Mouse (Mus musculus) lung, postnatal 36 days (tissue): ENCODE data around the gene Lamc2.
A peak's percentile ranks its signal among the peaks of the same experiment; 100 is the strongest.

ENCODE experiments used
- DNase-seq: peaks from one replicate; pipeline ENCODE4 v3.0.0; 2022; ENCODE audit warnings: mixed read lengths

Lamc2 gene

DNA sequence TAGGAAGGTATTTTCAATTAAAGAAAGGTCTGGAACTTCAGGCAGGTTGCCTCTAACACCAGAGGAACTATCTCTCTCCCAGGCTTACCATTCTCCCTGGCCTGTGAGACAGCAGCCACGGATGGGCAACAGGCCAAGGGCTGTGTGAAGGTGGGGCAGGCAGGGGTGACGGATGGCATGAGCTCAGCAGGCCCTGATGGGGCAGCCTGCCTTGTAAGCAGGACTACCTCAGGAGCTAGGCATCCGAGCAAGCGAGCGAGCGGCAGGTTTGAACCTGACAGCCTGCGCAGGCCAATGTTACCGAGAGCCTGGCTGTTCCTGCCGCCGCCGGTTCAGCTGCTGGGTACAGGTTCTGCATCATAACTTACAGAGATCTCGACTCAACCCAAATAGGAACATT is 11.4 kb downstream of the Lamc2 start:
- peak; percentile 67 for DNase-seq

DNA sequence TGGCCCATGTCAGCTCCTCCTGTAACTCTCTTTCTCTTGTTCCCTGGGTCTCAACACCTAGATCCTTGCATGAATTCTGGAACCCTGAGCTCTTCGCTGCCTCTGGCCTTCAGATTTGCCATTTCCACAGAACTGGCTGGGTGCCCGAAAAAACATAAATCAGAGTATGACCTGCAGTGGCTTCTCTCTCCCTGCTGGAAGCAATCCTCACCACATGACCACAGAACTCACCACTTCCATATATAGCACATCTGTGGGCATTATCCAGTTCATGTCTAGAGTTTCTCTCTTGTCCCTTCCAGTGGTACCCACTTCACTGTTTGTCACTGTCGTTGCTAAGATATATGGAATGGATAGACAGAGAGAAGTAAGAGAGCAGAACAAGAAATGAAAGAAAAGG is 13.0 kb downstream of the Lamc2 start:
- peak; percentile 15 for DNase-seq

DNA sequence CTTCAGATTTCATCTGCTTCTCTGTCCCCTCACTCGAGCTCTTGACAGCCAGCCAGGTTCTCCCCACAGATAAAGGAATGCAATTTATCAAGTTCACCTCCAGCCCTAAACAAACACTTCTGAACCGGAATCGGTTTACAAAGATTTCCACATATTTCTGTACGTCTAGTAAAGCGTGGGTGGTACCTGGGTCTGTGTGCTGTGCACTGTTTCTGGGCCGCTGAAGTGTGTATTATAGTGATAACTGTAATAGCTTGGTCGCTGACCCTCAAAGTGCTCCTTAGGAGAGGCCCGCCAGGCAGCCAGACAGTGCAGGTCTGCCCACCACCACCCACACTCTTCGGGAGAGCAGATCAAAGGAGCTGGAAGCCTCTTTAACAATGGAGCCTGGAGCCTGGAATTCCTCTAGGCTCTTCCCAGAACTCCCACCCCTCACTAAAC is 13.9 kb downstream of the Lamc2 start:
- DNase-seq: peak; percentile 54

DNA sequence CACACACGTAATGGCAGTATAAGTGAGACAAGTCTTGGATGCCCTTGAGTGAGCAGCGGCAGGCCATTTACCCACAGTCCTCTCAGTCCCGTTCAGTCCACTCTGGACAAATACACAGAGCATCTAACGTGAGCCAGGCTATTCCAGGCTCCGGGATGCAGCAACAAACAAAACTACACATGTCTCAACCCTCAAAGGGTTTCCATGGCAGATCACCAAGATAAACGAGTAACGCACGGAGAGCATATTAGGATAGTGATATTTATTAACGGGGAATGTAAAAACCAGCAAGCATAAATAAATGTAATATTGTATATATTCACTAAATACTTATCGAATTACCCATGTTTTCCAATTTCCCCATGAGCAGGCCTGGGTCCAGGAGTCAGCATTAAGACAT is 15.2 kb downstream of the Lamc2 start:
- DNase-seq: no peak

DNA sequence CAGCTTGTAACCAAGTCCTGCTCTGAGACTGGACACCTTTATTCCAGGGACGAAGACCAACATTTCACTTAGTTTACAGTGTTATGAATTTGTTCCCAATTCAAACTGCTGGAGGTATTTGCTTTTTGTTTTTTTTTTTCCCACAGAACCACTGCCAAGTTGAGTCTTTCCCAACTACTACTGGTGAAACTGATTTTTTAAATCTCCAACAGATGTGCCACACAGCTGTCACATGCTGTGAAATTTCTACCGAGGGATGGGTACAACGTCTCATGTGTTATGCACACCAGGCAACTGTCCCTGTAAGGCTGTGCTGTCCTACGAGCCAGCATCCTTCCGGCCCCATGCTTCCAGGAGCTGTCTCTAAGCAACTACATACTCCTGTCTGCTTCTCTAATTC is 18.0 kb downstream of the Lamc2 start:
- peak; percentile 24 for DNase-seq

DNA sequence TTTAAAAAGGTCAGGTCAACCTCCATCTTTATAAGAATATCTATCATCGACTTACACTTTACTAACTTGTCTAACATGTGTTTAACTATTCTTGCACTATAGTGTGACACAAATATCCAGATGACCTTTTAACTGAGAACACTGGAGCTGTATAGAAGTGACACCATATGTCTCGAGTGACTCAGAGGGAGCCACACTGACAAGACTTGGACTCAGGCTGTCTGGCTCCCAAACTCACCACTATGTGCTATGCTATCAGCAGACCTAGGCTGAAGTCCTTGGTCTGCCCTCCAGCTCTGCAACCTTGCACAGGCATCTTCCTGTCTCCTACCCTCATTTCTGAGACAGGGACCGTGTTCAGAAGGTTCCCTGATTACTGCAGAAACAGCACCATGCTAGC is 22.4 kb downstream of the Lamc2 start:
- no peak for DNase-seq

DNA sequence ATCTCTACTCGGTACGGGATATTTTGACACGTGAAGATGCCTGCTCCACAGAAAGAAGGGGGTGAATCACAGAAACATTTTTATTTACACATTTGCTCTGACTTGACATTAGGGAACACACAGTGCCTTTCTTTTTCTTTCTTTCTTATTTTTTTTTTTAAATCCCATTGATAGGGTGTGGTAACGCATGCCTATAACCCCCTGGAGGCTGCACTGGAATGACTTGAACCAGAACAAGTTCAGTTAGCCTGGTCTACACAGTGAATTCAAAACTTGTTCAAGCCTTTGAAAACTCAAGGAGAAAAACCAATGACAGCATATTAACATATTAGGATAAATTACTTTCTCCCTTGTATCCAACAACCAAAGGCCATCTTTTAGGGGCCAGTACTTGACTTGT is 27.1 kb downstream of the Lamc2 start:
- DNase-seq: no peak

DNA sequence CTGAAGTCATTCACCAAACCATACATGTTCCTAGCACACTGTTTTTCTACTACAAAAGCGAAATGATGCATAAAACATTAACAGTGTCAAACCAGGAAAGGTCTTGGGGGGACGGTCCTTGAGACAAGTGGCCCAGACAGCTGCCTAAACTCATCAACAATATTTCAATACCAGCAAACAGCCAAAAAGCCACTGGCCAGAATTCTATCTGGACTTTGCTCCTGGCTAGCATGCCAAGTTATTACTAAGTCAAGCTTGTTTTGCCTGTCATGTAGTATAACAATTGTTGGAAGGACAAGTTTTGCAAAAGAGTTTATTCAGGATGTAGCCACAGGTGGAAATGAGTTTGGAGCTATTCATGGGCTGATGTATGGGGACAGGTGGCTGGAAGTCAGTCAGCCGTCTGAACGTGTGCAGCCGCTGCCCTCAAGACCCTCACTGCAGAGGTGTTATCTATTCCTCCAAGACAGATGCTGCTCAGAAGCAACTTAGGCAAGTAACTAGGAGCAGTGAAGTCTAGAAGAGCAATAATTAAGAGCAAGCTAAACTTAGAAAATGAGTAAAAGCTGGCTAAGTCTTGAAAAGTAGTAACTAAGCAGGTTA is 29.1 kb downstream of the Lamc2 start:
- DNase-seq: peak; percentile 54

DNA sequence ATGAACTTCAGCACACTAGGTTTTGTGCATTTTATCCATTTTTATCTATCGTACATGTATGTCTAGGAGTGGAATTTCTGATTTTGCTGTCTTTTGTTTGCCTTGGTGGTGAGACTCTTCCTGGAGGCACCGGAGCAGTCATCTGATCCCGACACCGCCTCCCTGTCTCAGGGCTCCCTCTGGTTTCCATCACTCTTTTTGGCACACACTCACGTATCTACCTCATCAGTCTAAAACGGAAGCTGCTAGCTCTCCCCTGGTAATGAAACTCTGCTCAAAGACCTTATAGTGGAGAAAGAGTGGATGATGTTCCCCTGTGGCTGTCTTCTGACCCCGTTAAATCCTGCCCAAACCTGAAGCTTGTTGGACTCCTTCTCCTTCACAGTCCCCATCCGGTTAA is 30.9 kb downstream of the Lamc2 start:
- peak; percentile 18 for DNase-seq

DNA sequence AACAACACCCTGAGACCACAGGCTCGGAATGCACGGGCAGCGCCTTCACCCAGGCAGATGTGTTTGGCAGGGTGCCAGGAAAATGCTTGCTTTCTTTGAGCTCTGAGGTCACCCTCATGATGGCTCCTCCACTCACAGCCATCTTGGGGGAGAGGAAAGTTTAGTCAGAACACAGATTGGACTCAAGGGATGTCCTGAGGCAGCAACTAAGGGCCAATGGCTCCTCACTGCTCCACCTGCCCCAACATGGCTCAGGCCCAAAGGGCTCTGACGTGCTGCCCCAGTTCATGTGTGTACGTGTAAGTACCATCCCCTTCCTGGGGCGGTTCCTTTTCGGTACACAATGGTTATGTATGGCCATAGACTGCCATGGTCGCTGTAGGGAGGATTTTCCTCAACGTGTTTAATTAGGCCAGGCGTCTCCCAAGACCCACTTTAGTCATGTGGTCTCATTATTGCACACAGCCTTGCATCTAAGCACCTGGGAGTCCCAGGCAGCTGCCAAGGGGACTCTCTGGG is 32.6 kb downstream of the Lamc2 start:
- DNase-seq: peak; percentile 27

DNA sequence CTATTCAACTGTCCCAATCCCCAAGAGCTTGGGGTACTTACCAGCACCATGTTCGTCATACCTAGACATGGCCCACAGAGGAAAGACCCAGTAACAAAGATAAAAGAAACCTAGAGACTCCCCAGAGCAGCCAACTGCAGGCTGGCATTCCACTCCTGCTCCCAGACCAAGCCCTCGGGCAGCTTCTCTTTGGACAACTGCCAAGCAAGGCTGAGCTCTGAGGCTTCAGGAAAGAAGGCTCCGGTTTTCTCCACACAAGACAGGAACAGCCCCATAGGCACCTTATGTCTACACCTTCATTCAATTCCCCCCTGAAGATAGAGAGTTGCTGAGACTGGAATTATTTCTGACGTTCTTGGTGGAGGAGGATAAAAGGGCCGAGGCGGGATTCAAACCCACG is 33.7 kb downstream of the Lamc2 start:
- no peak for DNase-seq

DNA sequence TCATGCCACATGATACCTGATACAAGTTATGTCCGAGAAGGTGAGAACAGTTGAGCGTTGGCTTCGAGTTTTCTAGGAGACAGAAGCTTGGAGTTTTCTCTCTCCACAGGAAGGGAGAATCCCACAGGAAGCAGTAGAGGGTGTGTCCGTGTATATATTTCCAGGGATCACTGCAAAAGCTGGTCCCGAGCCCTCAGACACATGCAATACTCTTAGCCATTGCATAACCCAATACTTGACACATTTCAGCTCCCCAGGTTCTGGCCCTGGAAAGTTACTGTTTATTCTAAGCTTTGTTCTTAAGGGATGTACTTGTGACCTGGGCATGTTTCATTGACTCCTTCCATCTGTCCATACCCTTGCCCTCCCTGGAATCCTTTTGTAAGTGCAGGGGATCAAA is 40.5 kb downstream of the Lamc2 start:
- peak; percentile 26 for DNase-seq

DNA sequence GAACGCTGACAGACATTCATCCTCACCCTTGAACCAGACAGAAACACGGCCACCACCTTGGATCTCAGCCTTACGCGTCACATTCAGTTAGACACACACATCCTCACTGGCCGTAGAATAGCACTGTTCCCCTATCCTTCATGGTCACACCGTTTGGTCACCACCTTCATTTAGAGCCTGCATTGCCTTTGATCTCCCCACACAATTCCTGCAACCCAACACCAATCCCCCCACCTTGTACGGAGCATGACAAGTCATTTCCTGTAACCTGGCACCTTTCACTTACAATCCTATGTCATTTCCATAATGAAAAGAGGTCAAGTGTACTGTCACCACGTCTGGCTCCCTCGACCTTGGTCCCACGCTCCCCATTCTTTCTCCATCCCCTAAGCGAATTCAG is 42.2 kb downstream of the Lamc2 start:
- no peak for DNase-seq

DNA sequence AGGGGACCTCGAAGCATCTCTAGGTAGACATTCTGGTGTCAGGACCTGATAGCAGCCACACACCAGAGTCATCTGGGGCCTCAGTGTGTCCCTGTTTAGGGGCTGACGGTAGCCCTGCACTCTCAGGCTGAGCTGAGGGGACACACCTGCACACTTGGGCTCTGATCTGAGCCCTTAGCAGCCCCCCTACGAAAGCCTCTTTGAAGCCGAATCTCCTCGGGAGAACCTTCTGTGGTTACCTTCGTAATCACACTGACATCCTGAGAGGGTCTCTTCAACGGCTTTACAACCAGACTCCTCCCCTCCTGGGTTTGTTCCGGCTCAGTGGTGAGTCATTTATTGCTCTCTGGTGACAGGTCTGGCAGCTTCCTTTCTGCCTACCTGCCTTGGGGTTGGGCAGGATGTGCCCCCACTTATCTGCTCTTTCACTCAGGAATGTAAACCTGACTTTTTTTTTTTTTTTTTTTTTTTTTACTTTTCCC is 45.5 kb downstream of the Lamc2 start:
- DNase-seq: peak; percentile 70

DNA sequence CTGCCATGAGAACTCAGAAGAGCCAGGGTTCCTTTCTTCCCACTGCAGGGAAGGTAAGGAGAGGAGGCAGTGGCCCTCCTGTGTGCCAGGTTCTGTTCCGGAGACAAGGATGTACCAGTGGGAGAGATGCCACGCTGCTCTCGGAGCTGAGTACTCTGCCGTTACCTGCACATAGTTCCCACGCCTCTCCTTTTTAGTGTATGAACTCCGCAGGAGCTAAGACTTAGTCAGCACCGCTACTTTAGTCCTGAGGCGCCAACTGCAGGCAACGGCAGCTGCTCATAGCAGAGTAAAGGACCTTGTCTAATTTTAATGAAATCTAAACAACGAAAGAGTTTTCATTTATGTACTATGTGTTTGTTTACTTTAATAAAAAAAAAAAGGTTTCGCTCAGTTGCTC is 46.0 kb downstream of the Lamc2 start:
- DNase-seq: no peak

DNA sequence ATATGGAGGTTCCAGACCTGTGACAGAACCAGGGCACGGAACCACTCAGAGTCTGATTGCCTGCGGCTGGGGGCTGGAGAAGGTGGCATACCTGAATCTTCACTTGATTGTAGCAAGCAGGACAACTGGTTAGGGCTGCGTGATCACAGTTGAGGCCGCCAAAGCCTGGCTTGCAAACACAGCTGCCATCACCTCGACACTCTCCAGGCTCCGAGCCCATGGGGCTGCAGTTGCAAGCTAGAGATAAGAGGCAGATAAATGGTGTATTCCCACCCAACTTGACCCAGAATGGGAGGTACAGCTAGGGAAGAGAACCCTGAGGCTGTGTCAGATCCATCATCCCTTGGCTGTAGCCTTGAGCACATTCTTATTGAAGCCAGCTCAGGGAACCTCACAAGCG is 46.6 kb downstream of the Lamc2 start:
- no peak for DNase-seq

DNA sequence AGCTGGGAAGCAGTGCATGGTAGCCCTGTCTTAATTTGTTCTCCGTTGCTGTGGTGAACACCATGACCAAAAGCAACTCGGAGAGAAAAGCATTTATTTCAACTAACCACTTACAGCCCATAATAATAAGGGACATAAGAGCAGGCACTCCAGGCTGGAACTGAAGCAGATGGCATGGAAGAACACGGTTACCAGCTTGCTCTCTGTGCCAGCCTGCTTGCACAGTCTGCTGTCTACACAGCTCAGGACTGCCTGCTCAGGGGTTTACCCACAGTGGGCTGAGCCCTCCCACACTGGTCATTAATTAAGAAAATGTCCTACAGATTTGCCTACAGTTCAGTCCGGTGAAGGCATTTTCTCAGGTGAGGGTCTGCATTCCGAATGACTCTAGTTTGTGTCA is 47.8 kb downstream of the Lamc2 start:
- no peak for DNase-seq

DNA sequence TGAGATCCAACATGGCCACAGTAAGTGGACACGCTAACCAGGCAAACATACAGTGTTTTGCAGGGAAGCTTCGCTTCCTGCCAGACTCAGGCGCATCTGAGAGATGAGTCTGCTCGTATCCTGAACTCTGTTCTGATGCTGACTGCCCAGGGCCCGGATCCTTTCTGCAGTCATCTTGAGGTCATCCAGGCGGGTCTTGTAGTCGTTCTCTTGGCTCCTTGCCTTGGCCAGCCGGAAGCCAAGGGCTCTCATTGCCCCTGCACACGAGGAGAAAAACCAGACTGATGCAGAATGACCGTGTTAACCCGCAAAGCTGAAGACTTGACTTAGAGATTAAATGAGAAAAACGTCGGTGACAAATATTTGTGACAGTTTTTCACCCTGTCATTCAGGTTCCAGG is 49.6 kb downstream of the Lamc2 start:
- DNase-seq: peak; percentile 44

DNA sequence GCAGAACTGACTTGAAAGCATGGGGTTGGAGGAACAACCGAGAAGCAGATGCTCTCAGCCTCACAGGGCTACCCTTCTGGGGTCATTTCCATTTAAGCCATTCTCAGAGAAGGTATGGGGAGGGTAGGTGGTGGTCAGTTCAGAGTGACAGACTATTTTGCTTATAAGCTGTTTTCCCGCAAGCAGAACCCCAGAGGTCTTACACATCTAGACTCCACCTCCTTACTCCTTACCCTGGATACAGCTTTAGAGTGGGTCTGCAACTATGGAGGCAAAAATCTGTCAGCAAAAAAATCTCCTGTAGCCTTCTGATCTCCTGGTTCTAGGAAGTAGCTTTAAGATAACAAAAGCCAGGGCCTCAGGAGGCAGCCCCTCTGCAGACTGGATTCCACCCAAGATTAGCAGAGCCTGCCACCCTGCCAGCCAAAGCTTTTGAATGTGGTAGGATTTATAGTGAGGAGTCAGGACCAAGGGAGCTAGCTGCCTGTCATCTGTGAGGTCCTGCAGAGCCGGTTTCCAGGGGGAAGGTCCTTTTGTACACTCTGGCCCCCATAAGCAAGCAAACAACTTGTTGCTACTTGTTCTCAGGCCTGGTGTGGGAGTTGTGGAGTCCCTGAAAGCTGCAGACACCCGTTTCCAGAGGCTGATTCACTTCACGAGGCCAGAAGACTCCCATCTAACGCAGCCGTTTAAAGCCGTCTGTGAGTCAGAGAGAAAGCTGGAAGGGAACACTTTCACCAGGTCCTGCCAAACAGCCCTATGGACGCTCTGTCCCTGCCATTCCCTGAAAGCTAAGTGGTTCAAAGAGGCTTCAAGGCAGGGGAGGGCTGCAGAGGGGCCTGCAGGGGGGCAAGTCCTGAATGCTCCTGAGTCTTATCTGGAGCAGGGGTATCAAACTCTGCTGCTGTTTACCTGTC is 52.1 kb downstream of the Lamc2 start:
- peak; percentile 35 for DNase-seq

DNA sequence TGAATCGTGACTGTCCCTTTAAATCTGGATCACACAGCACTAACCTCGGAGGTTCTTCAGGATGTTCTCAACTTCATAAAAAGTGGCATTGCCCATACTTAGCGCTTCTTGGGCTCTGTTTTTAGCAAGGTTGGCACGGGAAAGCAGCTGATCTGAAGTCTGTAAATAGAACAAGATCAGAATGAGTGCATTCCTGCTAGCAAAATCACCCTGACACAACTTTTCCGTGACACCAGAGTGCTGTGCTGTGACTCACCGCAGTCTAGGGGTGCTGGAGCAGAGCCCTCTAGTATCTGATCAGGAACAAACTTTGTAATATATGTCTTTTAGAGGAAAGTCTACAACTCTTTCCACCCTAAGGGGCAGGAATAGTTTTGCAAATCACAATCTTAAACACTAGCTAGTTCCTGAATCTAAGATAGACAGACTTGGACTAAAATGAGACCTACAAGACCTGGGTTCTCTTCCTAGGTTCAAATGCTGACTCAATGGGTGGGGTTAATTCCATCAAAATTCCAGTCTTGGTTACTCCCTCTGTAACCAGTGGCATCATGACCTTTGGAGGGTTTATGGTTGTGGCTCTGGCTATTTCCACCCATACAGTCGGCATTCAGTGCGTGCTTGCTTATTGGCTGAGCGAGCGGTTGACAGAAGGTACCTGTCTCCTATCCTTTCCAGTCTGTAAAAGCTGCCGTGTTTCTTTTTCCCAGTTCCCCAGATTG is 56.1 kb downstream of the Lamc2 start:
- DNase-seq: peak; percentile 80

DNA sequence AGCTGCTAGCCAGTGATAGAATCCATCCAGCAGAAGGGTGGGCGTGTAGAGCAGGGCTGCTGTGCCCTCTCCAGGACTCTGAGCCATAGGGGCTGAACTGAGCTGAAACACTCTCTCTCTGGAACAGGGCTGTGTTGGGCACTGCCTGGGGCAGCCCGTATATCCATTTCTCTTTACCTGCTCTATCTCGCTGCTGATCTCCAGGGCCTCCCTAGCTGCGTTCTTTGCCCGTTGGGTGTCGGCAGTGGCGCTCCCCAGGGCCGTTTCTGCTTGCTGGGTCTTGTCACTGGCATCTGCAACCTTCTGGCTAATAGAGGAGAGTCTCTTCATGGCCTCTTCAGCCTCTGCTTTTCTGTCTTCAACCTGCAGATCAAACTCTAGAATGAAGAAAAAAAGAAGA is 57.5 kb downstream of the Lamc2 start:
- no peak for DNase-seq

DNA sequence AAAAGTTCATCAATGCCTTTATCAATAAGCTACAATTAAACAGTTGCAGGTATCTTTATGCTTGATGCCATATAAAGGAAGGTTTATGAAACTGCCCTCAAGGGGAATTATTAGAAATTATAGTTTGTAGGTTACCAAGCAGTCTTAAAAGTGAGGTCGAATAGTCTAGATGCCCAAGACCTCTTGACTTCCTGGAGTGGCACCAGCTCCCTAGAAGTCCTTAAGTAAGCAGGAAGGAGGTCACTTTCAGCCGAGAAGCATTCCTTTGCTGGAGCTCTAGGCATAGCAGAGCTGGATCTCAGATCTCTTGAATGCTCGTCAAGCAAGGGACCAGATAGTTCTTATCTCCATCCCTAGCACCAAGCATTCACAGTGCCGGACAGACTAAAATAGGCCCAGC is 58.6 kb downstream of the Lamc2 start:
- peak; percentile 73 for DNase-seq
